Mouse (Mus musculus): ENCODE measurements around the gene Gadd45g. TPM values are rescaled to one million over a fixed set of nuclear protein-coding genes. Genes with fewer than 3 reads are reported as not detected.

Gene Gadd45g
- total RNA-seq, 2 experiments from 2014 or later: 10.1 to 33.9 TPM

- intact Hi-C loops (cut with DNase I; ENCODE audit: low total_unique reads): no loop called here
- no peak for DNase-seq
Observed at GRCm38 (mm10) chr13:51871148-51871547, 24.7 kb downstream of the Gadd45g start.

GRCm38 (mm10) chr13:51872252-51872962 is 25.9 kb downstream of the Gadd45g start:
- intact Hi-C loops (cut with DNase I; ENCODE audit: low total_unique reads): no loop called here
- no peak for DNase-seq

- DNase-seq: no peak
- intact Hi-C loops (cut with DNase I; ENCODE audit: low total_unique reads): no loop called here
Observed at GRCm38 (mm10) chr13:51872963-51873514, 26.6 kb downstream of the Gadd45g start.

GRCm38 (mm10) chr13:51873786-51874185 is 27.3 kb downstream of the Gadd45g start:
- DNase-seq: no peak
- intact Hi-C loops (cut with DNase I; ENCODE audit: low total_unique reads): no loop called here

- intact Hi-C loops (cut with DNase I; ENCODE audit: low total_unique reads): no loop called here
- DNase-seq: no peak
Observed at GRCm38 (mm10) chr13:51876131-51876530, 29.7 kb downstream of the Gadd45g start.

GRCm38 (mm10) chr13:51878806-51879205 is 32.3 kb downstream of the Gadd45g start:
- intact Hi-C loops (cut with DNase I; ENCODE audit: low total_unique reads): no loop called here
- DNase-seq: no peak

GRCm38 (mm10) chr13:51879571-51879970 is 33.1 kb downstream of the Gadd45g start:
- no peak for DNase-seq
- intact Hi-C loops (cut with DNase I; ENCODE audit: low total_unique reads): no loop called here

GRCm38 (mm10) chr13:51880019-51880418 is 33.5 kb downstream of the Gadd45g start:
- no peak for DNase-seq
- intact Hi-C loops (cut with DNase I; ENCODE audit: low total_unique reads): no loop called here

- no peak for DNase-seq
- intact Hi-C loops (cut with DNase I; ENCODE audit: low total_unique reads): no loop called here
Observed at GRCm38 (mm10) chr13:51881271-51882128, 35.0 kb downstream of the Gadd45g start.

- DNase-seq: no peak
Observed at GRCm38 (mm10) chr13:51882218-51882617, 35.7 kb downstream of the Gadd45g start.

GRCm38 (mm10) chr13:51884250-51884649 is 37.8 kb downstream of the Gadd45g start:
- intact Hi-C loops (cut with DNase I; ENCODE audit: low total_unique reads): no loop called here
- DNase-seq: no peak

More at GRCm38 (mm10) chr13:51882218-51882617, 35.7 kb downstream of the Gadd45g start:
- intact Hi-C loops (cut with DNase I; ENCODE audit: low total_unique reads): no loop called here

- intact Hi-C loops (cut with DNase I; ENCODE audit: low total_unique reads): no loop called here
- DNase-seq: no peak
Observed at GRCm38 (mm10) chr13:51885594-51885993, 39.1 kb downstream of the Gadd45g start.

GRCm38 (mm10) chr13:51886085-51886484 is 39.6 kb downstream of the Gadd45g start:
- DNase-seq: no peak
- intact Hi-C loops (cut with DNase I; ENCODE audit: low total_unique reads): no loop called here

GRCm38 (mm10) chr13:51886723-51887122 is 40.2 kb downstream of the Gadd45g start:
- DNase-seq: no peak
- intact Hi-C loops (cut with DNase I; ENCODE audit: low total_unique reads): no loop called here

GRCm38 (mm10) chr13:51888426-51888825 is 41.9 kb downstream of the Gadd45g start:
- intact Hi-C loops (cut with DNase I; ENCODE audit: low total_unique reads): no loop called here
- DNase-seq: no peak

- intact Hi-C loops (cut with DNase I; ENCODE audit: low total_unique reads): no loop called here
Observed at GRCm38 (mm10) chr13:51891825-51892532, 45.5 kb downstream of the Gadd45g start.

GRCm38 (mm10) chr13:51897579-51897978 is 51.1 kb downstream of the Gadd45g start:
- DNase-seq: no peak
- intact Hi-C loops (cut with DNase I; ENCODE audit: low total_unique reads): no loop called here

More at GRCm38 (mm10) chr13:51891825-51892532, 45.5 kb downstream of the Gadd45g start:
- DNase-seq: no peak
